Mouse (Mus musculus): Measurements from ENCODE around the gene Nhsl1.
A peak's percentile ranks its signal among the peaks of the same experiment; 100 is the strongest.

Gene Nhsl1

GRCm38 (mm10) chr10:18400998-18401397, 82.2 kb downstream of the Nhsl1 start:
- no peak for DNase-seq (ENCODE audit: low spot score in 2 of 2)

DNA sequence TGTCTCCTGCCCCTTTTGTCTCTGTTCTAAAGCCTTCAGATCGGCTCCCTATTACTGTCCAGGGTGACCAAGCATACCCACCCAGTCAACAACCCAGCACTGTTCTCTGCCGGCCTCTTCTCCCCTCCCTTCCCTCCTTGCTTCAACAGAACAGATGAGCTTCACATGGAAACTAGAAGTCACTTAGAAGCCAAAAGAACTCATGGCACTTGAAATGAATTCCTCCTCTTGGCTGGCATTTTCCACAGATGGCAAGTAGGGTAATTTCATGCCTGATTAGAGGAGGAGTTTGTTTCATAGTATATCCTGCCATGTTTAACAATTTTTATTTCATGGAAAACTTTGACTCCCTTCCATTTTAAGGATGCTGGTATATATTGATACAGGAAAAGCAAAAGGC, 85.2 kb downstream of the Nhsl1 start:
- DNase-seq (ENCODE audit: low spot score in 2 of 2), result no peak

GRCm38 (mm10) chr10:18404679-18405078, 85.9 kb downstream of the Nhsl1 start:
- no peak for DNase-seq (ENCODE audit: low spot score in 2 of 2)

- peak; percentile 68 to 72 for DNase-seq (ENCODE audit: low spot score in 2 of 2)
These were observed 88.5 kb downstream of the Nhsl1 start for GRCm38 (mm10) chr10:18407062-18407830.

DNA sequence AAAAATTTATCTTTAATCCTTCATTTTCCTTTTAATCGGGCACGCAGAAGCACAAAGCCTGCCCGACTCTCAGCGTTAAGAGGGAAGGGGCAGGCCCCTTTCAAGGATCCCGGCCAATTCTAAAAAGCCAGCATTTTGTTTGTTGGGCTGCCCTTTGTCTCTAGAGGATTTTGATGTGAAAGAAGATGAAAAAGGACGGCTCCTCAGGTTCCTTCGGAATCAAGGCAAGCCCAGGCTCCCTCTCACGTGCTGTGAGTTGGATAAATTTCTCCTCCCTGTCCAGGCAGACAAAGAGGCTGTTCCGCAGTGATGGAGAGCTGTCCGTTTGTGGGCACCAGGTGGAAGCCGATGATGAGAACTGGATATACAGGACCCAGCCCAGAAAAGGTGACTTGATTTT, 89.3 kb downstream of the Nhsl1 start:
- no peak for DNase-seq (ENCODE audit: low spot score in 2 of 2)

- DNase-seq (ENCODE audit: low spot score in 2 of 2), result no peak
These were observed 89.8 kb downstream of the Nhsl1 start for GRCm38 (mm10) chr10:18408635-18409034.

DNA sequence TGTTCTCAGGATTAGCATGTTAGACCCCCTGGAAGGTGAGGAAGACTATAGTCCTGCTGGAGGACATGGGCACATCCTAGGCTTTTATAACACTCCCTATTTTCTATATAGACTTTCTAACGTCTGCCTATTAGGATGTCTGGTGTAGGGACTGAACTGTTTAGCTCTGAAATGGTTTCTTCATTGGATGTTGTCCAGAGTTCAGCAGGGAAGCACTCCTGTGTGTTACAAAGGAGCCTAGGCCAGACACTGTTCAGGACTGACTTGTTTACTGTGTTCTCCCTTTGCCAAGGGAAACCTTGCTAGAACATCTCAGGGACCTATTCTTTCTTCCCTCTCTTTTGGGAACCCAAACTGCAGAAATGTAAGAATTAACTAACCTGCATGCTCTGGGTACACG, 90.3 kb downstream of the Nhsl1 start:
- DNase-seq (ENCODE audit: low spot score in 2 of 2), result no peak

GRCm38 (mm10) chr10:18411266-18411665, 92.5 kb downstream of the Nhsl1 start:
- no peak for DNase-seq (ENCODE audit: low spot score in 2 of 2)

GRCm38 (mm10) chr10:18415946-18416345, 97.2 kb downstream of the Nhsl1 start:
- no peak for DNase-seq (ENCODE audit: low spot score in 2 of 2)

DNA sequence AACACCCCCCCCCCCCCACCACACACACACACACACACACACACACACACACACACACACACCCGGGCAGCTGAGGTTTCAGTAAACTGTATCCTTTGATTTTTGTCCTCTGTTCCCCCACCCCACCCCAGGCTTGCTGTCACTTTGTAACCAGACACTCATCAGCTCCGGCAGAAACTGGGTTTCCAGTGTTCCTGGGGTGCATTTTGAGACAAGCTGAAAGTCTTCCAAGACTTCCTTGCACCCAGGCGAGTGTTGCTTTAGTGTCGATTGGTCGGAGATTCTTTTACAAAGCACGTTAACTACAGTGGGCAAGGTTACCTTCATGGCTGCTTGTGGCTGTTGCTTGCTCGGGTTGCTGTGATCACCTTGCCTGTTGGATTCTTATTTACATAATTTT, 99.4 kb downstream of the Nhsl1 start:
- no peak for DNase-seq (ENCODE audit: low spot score in 2 of 2)

DNA sequence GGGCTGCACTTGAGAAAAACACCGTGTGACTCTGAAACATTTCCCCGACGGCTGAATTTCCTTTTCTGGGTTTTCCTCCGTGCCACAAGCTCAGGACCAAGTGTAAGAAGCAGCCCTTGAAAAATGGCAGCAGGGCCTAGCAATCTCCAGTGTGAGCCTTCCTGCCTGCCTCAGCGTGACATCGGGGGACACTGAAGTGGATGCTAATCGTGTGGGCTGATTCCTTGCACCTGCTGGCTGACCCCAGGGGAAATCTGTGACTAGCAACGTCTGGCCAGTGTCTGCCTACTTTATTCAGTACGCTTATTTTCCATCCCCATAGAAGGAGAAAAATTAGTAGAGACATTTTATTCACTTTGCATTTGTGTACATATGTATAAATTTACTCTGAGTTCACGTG, 100.7 kb downstream of the Nhsl1 start:
- DNase-seq (ENCODE audit: low spot score in 2 of 2), result no peak

- no peak for DNase-seq (ENCODE audit: low spot score in 2 of 2)
These were observed 101.6 kb downstream of the Nhsl1 start for GRCm38 (mm10) chr10:18420259-18421000.

GRCm38 (mm10) chr10:18422968-18423367, 104.2 kb downstream of the Nhsl1 start:
- no peak for DNase-seq (ENCODE audit: low spot score in 2 of 2)

GRCm38 (mm10) chr10:18423557-18423956, 104.8 kb downstream of the Nhsl1 start:
- DNase-seq (ENCODE audit: low spot score in 2 of 2), result no peak

DNA sequence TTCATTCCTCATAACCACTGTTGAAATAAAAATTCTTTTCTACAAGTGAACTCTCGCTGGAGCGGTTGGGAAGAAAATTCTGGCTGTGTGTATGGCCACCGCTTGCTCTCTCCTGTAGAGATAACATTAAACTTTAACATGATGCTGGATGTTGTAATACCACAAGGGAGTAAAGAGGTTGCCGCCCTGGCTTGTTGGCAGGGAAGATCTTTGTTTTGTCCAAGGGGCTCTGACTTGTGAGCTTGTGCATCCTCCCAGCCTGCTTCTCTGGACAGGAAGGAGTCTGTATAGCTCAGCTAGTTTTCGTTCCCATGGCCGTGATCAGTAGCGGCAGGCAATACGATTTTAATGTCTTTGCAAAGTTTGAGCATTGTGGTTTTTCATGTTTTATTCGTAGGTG, 109.1 kb downstream of the Nhsl1 start:
- DNase-seq (ENCODE audit: low spot score in 2 of 2), result no peak

DNA sequence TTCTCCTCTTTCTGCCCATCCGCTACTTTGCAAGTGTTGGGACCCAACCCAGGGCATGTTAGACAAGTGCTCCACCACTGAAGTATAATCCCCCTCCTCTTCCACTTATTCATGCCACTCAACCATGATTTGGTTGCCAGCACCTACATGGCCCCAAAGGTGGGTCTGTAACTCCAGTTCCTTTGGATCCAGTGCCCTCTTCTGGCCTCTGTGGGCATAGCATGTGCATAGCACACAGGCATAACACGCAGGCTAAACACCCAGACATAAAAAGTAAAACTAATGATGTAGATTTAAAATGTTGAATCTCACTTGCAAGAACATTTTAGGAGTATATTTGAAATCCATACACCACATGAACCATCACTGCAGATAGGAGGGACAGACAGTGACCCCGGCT, 110.7 kb downstream of the Nhsl1 start:
- no peak for DNase-seq (ENCODE audit: low spot score in 2 of 2)

DNA sequence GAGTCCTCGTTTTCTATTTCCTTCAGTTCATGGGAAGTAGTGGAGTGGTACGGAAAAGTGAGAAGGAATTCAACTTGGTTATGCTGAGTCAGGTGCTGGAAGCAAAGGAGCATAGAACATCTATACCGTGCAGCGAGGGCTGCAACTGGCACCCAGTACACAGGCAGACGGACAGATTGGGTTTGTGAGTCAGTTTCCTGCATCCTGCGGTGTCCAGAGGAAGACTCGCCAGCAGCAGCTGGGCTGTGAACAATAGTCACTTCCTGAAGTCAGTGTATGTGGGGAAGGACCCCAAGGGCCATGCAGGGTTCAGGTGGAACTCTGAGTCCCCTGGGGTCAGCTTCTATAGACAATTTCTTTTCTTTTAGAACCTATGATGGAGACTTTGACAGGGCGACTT, 111.4 kb downstream of the Nhsl1 start:
- no peak for DNase-seq (ENCODE audit: low spot score in 2 of 2)

GRCm38 (mm10) chr10:18430973-18431372, 112.2 kb downstream of the Nhsl1 start:
- peak; percentile 77 to 78 for DNase-seq (ENCODE audit: low spot score in 2 of 2)

DNA sequence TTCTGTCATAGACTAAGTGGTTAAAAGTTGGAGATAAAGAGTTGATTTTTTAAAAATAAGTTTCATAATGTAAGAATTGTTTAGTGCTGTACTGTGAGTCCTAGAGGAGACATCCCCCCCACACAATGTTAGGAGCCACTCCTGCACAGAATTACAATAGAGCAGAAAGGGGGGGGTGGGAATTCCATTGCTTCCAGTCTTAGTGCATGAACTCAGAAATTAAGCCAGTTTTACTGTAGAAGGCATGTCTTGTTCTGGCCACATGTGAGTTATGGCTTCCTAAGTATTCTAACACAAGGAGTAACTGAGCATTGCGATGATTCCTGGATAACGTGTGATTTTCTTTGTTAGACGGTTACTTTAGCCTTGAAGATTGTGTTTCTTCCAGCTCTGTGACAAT, 112.8 kb downstream of the Nhsl1 start:
- DNase-seq (ENCODE audit: low spot score in 2 of 2), result no peak

DNA sequence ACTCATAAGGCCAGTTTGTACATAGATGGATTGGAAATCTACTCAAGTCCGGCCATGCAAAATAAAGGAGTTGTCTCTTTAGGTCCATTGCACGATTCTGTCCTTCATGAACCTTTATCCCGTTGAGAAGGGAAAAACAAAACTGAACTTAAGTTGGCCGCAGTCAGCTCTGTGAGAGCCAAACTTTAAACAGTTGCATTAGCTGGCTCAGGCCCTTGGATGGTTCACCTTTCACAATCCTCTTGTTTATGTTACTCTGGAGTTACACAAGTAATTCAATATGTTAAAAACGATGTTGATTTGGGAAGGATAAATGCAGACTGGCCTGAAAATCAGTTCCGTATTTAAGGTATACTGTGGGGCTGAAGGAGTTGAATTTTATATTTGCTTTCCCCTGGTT, 116.7 kb downstream of the Nhsl1 start:
- no peak for DNase-seq (ENCODE audit: low spot score in 2 of 2)

DNA sequence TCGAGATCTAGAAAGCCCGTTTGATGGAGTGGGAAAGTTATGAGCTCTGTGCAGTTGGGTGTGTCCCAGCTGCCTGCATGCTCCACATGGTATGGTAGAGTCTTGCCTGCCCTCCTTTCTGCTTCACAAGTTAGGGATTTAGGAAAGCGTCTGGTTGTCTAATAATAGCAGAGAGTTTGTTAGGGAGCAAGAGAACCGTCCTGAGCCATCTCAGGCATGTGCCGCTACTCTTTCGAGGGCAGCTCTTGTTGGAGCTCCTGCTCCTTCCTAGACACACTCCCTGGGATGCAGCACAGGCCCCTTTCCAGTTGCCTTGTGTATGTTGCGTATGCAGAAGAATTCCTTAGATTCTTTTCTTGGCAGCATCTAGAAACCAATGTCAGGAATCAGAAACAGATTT, 117.2 kb downstream of the Nhsl1 start:
- no peak for DNase-seq (ENCODE audit: low spot score in 2 of 2)

DNA sequence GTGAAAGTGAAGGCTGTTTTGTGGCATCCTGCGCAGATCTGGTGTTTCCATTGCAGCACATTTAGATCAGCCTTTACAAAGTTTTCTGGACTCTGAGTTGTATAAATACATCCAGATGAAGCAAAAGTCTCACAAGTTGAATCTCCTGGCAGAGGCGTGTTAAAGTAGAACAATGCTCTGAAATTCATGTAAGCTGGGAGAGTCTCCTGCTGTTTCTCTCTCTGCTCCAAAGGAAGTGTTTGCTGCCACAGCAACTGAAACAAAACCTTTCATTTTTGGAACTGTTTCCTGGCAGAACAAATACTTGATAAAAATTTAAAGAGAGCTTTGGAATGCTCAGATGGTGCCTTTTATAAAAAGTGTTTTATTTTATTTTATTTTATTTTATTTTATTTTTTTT, 118.8 kb downstream of the Nhsl1 start:
- no peak for DNase-seq (ENCODE audit: low spot score in 2 of 2)

- DNase-seq (ENCODE audit: low spot score in 2 of 2), result no peak
These were observed 127.0 kb downstream of the Nhsl1 start for GRCm38 (mm10) chr10:18445603-18446358.

All from right cerebral cortex, postnatal 10 days (tissue).